Mouse (Mus musculus) kidney, adult 2 months (tissue): Measurements from ENCODE around the gene Mthfd1.

Experiments used
- CTCF ChIP-seq: fragments of 200-500 bp; conservative IDR thresholded peaks from 2 replicates; pipeline ENCODE4 v1.5.1; 2011; ENCODE audit warnings: low read depth, mild to moderate bottlenecking, control low read depth, low read length, moderate library complexity, mixed read lengths; ENCODE audit not compliant: insufficient read depth, insufficient read length
- POLR2A ChIP-seq: fragments of 200-500 bp; IDR thresholded peaks from one replicate; pipeline ENCODE4 v1.6.1; 2011; ENCODE audit warnings: low read depth, low read length, control low read depth

DNA sequence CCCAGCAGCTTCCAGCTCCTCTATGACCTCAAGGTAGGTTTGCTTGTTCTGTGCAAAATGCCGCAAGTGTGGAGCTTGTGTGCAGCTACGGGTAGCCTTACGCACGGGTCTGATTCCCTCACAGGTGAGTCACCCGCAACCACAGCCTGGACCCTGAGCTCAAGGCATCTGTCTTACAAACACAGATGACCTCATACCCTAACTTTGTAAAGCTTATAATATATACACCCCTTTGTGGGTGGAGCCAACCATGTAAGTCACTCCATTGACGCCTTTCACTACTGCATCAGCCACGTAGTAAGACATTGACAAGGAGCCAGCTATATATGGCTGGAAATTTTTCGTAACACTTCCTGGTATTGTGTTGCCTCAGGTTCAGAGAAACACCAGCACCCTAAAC is 56.9 kb downstream of the Mthfd1 start:
- TF ChIP-seq CTCF (no peak), POLR2A (no peak)
